Mouse (Mus musculus) left cerebral cortex, postnatal 25 days (tissue): ENCODE results near the gene Selenok. TPM values are rescaled to one million over a fixed set of nuclear protein-coding genes. Genes with fewer than 3 reads are reported as not detected.

Experiments used
- DNase-seq, 2 experiments: peaks; one replicate each; pipeline ENCODE4 v3.0.0; 2022; ENCODE audit warnings: low spot score in 2 of 2, mixed read lengths in 1 of 2
- intact Hi-C: fragments of 180-260 bp; cut with DNase I; formaldehyde crosslinking; loops from one replicate; pipeline ENCODE4 v1.15.1; 2025
- total RNA-seq, 2 experiments: library from RNA; stranded (reverse); gene quantifications; 2 replicates each; pipeline ENCODE4 v1.2.3; 2021

Gene Selenok
- total RNA-seq, 2 experiments from 2014 or later, result 141 to 149 TPM

DNA sequence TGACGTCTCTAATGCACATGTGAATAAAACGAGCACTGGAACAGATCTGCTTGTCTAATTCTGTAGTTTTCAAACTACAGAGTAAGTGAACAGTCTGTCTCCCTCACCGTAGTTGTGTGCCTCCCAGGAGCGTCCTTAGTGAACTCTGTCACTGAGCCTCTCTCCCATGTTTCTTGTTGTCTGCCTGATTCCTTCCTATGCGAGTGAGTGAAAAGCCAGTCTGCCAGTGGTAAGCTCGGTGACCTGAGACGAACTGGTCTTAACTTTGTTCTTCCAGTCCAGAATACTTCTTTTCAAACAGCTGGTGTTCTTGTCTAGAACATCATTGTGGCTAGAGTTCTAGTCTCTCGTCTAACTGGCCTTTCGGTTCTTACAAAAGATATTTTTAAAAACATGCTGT, 19.6 kb downstream of the Selenok start:
- intact Hi-C loops, result loop anchor here (10.0 kb wide), 3 partner anchors 497 to 687 kb away; no protein-coding TSS in a partner anchor
- no peak for DNase-seq

- intact Hi-C loops, result loop anchor here (10.0 kb wide), 3 partner anchors 496 to 686 kb away; no protein-coding TSS in a partner anchor
Measured at GRCm38 (mm10) chr14:29988337-29988736, 20.2 kb downstream of the Selenok start.

GRCm38 (mm10) chr14:29994976-29995375, 26.9 kb downstream of the Selenok start:
- DNase-seq, result no peak
- intact Hi-C loops, result no loop called here

More at GRCm38 (mm10) chr14:29988337-29988736, 20.2 kb downstream of the Selenok start:
- no peak for DNase-seq

- intact Hi-C loops, result no loop called here
- peak in 1 of 2 experiments; percentile 67 for DNase-seq
Measured at GRCm38 (mm10) chr14:29996000-29996751, 28.1 kb downstream of the Selenok start.

DNA sequence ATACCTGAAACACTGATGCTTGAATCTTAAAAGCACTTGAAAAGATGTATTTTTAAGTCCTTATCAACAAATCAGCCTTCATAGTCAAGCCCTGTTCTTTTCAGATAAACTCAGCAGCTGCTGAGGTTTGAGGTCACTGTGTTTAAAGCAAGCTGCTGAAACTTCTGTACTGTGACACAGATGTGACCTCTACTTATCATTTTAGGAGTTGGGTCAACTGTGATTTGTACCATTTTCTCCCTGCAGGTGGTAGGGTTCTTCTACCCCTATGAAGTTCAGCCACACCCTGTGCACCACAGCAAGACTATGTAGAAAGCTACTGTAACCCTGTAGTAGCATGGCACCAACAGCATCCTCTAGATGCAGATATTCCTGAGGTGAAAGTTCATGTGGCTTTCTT, 29.2 kb downstream of the Selenok start:
- intact Hi-C loops, result no loop called here
- no peak for DNase-seq

- DNase-seq, result peak in 1 of 2 experiments; percentile 56
- intact Hi-C loops, result no loop called here
Measured at GRCm38 (mm10) chr14:29998747-29999474, 30.8 kb downstream of the Selenok start.

- intact Hi-C loops, result no loop called here
Measured at GRCm38 (mm10) chr14:29999475-29999811, 31.3 kb downstream of the Selenok start.

DNA sequence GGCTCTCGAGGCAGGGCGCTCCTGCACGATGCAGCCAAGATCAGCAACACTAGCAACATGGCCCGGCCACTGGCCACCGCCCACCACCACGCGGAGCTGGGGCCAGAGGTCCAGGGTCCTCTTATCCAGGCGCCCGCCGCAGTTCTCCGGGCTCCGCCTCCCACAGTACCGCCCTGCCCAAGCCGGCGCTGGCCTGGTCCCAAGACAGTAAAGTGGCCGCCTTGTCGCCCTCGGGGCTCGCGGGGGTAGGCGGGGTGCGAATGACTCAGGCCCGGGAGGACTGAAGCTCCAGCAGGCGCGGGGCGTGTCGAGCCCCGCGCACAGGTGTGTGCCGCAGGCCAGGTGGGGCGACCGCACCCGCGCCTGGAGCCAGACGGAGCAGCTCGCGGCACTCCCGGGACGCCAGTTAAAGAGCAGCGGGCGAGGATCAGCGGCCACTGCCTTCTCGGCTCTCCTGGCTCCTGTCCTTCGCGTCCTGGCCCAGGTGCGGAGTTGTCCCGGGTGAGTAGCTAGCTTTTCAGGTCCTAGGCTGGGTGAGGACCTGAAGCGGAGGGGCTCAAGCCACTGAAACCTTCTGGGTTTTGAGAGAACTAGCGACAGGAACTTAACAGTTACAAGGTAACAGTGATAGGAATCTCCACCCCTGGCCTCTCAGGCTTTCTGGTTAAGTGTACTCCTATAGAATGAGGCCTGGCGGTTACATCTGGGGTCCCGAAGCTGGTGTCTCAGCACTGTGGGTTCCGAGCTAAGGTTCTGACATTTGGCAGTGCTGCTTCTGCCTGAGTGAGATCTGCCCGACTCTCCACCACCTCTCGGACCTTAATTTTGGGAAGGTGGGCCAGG, 40.8 kb downstream of the Selenok start, which contains the start of the genes Il17rb and Chdh:
TSS of gene Il17rb (minus strand) at position 164 of the 843 bp plus-strand sequence.
TSS of gene Chdh (plus strand) at position 291 of the 843 bp plus-strand sequence.
- DNase-seq, result no peak

More at GRCm38 (mm10) chr14:29999475-29999811, 31.3 kb downstream of the Selenok start:
- DNase-seq, result no peak

DNA sequence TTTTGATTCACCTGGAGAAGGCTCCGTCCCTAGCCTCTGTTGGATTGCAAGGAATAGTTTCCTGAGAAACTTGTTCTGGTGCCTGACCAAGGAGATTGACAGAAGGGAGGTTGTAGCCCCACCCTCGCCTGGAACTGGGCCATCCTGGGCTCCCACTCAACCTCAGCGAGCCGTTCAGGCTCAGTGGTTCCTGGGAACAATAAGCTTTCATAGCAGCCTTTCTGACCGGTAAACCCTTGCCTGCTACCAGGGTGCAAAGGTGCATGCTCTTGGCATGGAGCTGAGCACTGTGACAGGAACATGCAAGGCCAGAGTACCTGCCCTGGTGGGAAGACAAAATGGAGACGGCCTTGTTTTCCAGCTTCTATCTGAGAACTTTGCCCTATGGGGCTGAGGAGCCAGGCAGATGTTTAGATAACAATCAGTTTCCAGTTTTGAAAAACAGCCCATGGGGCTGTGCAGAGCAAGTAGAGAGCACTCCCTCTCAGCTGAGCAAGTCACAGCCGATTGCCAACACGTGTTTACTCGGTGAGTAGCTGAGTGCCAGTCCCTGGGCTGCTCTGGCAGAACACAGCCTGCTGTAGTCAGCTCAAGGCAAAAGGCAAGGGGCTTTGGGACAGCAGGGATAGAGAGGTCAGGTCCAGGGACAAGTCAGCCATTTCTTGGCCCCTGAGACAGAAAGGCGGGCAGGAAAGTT, 41.9 kb downstream of the Selenok start:
- intact Hi-C loops, result no loop called here
- DNase-seq, result peak in 1 of 2 experiments; percentile 56

More for the DNA sequence above, 40.8 kb downstream of the Selenok start, which contains the start of the genes Il17rb and Chdh:
- intact Hi-C loops, result no loop called here

GRCm38 (mm10) chr14:30011886-30012560, 43.9 kb downstream of the Selenok start:
- intact Hi-C loops, result no loop called here
- peak in 1 of 2 experiments; percentile 35 for DNase-seq

GRCm38 (mm10) chr14:30014487-30014886, 46.4 kb downstream of the Selenok start:
- intact Hi-C loops, result loop anchor here (2.0 kb wide), 1 partner anchor 32 kb away; no protein-coding TSS in a partner anchor

DNA sequence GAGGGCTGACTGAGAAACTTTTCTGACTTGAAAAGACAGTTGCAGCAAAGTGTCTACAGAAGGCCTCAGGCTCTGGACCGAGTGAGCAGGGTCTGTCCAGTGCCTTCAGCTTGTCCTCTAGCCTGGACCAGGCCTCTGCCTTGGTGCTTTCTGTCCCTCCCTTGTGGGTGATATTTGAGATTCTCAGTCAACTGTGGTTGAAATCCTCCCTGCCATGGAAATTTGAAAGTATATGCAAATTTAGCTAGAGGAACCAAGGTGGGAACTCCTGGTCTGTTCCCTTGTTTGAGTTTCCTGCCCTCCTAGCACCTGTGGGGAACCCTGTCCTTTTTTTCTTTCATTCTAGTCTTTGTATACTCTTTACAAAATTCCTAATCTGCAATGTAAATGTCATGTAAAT, 46.9 kb downstream of the Selenok start:
- no peak for DNase-seq
- intact Hi-C loops, result loop anchor here (2.0 kb wide), 1 partner anchor 32 kb away; no protein-coding TSS in a partner anchor

More at GRCm38 (mm10) chr14:30014487-30014886, 46.4 kb downstream of the Selenok start:
- DNase-seq, result no peak

DNA sequence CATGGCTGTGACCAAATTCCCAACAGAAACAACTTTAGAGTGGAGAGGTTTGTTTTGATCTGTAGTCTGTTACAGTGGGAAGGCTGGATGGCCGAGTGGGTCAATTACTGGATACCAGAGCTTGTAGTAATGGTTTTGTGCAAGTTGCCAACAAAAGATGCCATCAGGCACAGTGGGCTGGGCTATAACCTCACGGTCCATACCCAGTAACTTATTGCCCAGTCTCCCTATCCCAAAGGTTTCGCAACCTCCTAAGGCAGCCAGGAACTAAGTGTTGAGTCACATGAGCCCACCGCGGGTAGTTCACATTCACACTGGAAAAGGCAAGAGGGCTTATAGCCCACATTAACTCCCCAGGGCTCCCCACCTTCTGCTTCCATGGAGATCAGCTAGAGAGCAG, 48.6 kb downstream of the Selenok start:
- intact Hi-C loops, result no loop called here

GRCm38 (mm10) chr14:30017794-30018462, 49.8 kb downstream of the Selenok start:
- intact Hi-C loops, result no loop called here
- DNase-seq, result no peak

More for the DNA sequence above, 48.6 kb downstream of the Selenok start:
- no peak for DNase-seq

DNA sequence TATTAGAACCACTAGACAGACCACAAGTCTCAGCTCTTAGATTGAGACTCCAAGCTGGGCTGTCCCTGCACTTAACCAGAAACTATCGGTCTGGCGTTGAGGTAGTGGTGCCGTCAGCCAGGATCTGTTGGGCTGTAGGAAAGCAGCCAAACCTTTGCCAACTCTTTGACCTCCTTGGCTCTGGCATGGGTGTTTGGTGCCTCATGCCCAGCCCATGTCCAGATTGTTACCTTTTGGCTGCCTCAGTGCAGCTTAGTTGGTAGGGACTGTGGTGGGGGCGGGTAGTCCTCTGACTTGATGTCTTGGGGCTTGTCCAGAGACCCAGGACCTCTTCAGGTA, 50.3 kb downstream of the Selenok start:
- intact Hi-C loops, result no loop called here
- no peak for DNase-seq

DNA sequence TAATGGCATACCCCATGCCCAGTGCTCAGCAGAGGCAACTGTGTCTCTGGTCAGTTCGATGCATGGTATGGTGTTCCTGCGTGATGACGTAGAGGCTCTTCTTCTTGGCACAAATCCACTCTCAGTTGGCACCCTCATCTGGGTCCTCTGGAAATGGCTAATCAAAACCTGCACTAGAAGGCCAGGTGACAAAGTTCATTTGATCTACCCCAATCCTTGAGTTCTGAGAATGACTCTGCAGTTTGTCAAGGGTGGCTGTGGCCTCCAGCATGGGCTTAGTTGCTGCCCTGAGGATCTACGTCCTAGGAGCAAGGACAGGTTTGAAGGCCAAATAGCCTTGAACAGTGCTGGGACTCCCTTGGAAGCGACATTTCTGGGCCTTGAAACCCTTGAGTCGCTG, 50.7 kb downstream of the Selenok start:
- no peak for DNase-seq

DNA sequence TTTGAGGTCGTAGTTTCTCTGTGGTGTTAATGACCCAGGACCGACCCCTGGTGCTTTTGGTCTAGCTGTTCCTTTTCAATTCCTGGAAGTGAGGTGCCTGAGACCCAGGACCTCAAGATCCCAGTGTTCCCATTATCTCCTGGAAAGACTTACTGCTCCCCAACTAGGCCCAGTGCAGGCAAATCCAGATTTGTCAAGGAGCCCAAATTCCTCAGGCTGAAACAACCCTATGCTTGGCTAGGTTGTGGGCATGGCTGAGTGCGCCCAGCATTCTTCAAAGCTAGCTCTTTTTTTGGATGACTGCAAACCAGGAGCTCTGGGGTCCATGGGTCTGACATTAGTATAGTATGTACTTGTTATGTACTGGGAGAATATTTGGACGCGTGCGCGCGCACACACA, 51.3 kb downstream of the Selenok start:
- intact Hi-C loops, result no loop called here
- DNase-seq, result no peak

More for the DNA sequence above, 50.7 kb downstream of the Selenok start:
- intact Hi-C loops, result no loop called here
